Mouse (Mus musculus) bone marrow, adult 2 months (tissue): ENCODE results near the gene Lbx2. TPM values are rescaled to one million over a fixed set of nuclear protein-coding genes. Genes with fewer than 3 reads are reported as not detected.
A peak's percentile ranks its signal among the peaks of the same experiment; 100 is the strongest.

Experiments used
- H3K27ac ChIP-seq: fragments of 200-500 bp; 2 replicates; pipeline ENCODE4 v1.5.1; 2012; ENCODE audit warnings: low read depth, mild to moderate bottlenecking, control low read depth, inconsistent platforms, low read length; ENCODE audit not compliant: control insufficient read depth, poor library complexity, insufficient read depth
- H3K4me1 ChIP-seq: fragments of 200-500 bp; 2 replicates; pipeline ENCODE4 v1.6.1; 2011; ENCODE audit warnings: low read length; ENCODE audit not compliant: control insufficient read depth, insufficient read depth
- H3K4me3 ChIP-seq: fragments of 200-500 bp; replicated peaks from 2 replicates; pipeline ENCODE3; 2011; ENCODE audit warnings: mild to moderate bottlenecking, low read depth, low read length, control low read depth; ENCODE audit not compliant: control insufficient read depth
- CTCF ChIP-seq: fragments of 200-500 bp; IDR thresholded peaks from 2 replicates; pipeline ENCODE4 v1.5.1; 2011; ENCODE audit warnings: low read length, control low read depth; ENCODE audit not compliant: control insufficient read depth, insufficient read depth
- POLR2A ChIP-seq: fragments of 200-500 bp; IDR thresholded peaks from 2 replicates; pipeline ENCODE4 v1.6.1; 2011; ENCODE audit warnings: low read depth, mild to moderate bottlenecking, control low read depth, low read length, borderline replicate concordance; ENCODE audit not compliant: control insufficient read depth
- WGBS: fragments of 180-500 bp; shearing (Covaris S2); methylation state at CpG from one replicate; pipeline ENCODE4 v1.1.7; 2018; 5-methylcytosine and 5-hydroxymethylcytosine counted together
- polyA plus RNA-seq: library from polyadenylated mRNA; stranded (reverse); fragments of >200 nt; gene quantifications from 2 replicates; pipeline ENCODE4 v1.2.4, GENCODE M21; 2011; ENCODE audit warnings: low replicate concordance; ENCODE audit not compliant: missing spikeins, insufficient read depth, insufficient read length

The Lbx2 gene
- polyA plus RNA-seq, 1 experiment, result not detected

DNA sequence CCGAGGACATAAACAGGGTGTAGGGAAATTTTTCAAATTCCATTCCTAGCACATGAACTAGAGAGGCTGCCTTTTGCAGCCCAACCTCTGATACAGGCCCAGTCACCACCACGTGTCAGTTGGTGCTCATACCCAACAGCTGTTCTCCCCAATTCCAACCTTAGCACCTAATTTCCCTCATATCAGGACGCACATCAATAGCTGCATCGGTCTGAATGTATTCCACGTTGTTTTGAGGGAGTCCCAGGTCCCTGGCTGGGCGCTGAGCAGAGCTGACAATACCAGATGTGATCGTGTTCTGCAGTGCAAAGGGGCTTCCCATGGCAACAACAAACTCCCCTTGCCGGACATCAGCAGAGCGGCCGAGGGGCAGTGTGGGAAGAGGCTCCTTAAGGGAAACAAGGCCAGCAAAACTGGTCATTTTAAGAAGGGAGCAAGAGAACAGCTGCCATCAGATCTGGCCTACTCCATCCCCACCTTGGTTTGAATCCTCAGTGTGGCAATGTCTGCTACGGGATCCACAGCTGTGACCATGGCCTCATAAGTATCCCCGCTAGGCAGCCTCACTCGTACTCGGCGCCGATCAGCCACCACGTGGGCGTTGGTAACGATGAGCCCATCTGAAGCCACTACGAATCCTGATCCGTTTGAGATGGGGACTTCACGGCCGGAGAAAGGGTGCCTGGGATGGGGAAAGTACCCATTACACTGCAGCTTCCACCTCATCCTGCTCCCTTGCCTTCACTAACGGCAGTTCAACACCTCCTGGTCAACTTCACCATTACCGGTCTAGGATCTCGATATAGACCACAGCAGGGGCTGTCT, 32.8 kb upstream of the Lbx2 start:
- peak overlapping the region; percentile 94 for H3K27ac ChIP-seq
- 4% methylated on average over 26 of the region's 26 CpGs for WGBS
- H3K4me1 ChIP-seq, result peaks cover 3% of the 10 kb centered on the region; the same call in 1 of the 2 replicates

GRCm38 (mm10) chr6:83054074-83054851, 31.9 kb upstream of the Lbx2 start, which contains the start of gene Aup1:
Gene Aup1 (plus strand): TSS chr6:83054521.
- Histone ChIP-seq H3K4me3 (peak within 1 kb of the TSS; percentile 74), H3K27ac (peak within 1 kb of the TSS; percentile 94), H3K4me1 (peaks cover 3% of the 10 kb centered on the region; the same call in 1 of the 2 replicates)
- WGBS, result under 1% methylated on average over 64 of the region's 64 CpGs
- no peak for TF ChIP-seq CTCF
- peak; percentile 65 for TF ChIP-seq POLR2A

More for the DNA sequence above, 32.8 kb upstream of the Lbx2 start:
- peak overlapping the region; percentile 74 for H3K4me3 ChIP-seq
- no peak for TF ChIP-seq POLR2A
- TF ChIP-seq CTCF, result no peak

GRCm38 (mm10) chr6:83054871-83055431, 31.2 kb upstream of the Lbx2 start, which contains the start of gene Htra2:
Gene Htra2 (minus strand): TSS chr6:83055273.
- under 1% methylated on average over 50 of the region's 50 CpGs for WGBS
- Histone ChIP-seq H3K4me1 (peaks cover 3% of the 10 kb centered on the region; the same call in 1 of the 2 replicates), H3K27ac (peak within 1 kb of the TSS; percentile 94), H3K4me3 (peak within 1 kb of the TSS; percentile 74)
- TF ChIP-seq CTCF, result peak; percentile 41; the same call in 1 of the 2 replicates
- no peak; the same call in 1 of the 2 replicates for TF ChIP-seq POLR2A

- WGBS, result 90% methylated on average over 3 of the region's 3 CpGs
- TF ChIP-seq POLR2A (no peak), CTCF (no peak)
- no peak within 1 kb of the TSS for H3K27ac ChIP-seq
Observed at GRCm38 (mm10) chr6:83057790-83058189, 28.4 kb upstream of the Lbx2 start, which contains the start of gene Dqx1. Gene Dqx1 (plus strand): TSS chr6:83057844.

GRCm38 (mm10) chr6:83058725-83059124, 27.4 kb upstream of the Lbx2 start:
- Histone ChIP-seq H3K27ac (no peak overlapping the region), H3K4me3 (no peak overlapping the region), H3K4me1 (no peaks in the 10 kb centered on the region)
- 84% methylated on average over 2 of the region's 2 CpGs for WGBS
- no peak for TF ChIP-seq CTCF
- TF ChIP-seq POLR2A, result no peak

More at GRCm38 (mm10) chr6:83057790-83058189, 28.4 kb upstream of the Lbx2 start, which contains the start of gene Dqx1:
- H3K4me1 ChIP-seq, result peaks cover 3% of the 10 kb centered on the region; the same call in 1 of the 2 replicates
- H3K4me3 ChIP-seq, result no peak within 1 kb of the TSS

DNA sequence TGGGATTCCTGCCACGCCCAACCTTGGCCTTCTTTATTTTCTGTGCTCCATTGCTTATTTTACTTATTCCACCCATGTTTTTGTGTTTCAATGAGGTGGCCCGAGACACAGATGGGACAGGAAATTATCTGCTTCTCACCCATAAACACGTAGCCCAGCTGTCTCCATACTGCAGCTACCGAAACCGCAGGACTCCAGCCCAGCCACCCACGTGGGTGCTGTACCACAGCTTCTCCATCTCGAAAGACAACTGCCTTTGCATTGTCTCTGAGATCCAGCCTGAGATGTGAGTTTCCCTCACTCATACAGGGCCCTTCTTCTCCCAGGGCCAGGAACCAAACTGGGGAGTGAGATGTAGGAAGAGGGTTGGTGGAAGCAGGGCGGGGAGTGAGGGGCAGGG, 20.2 kb upstream of the Lbx2 start:
- Histone ChIP-seq H3K27ac (no peak overlapping the region), H3K4me1 (no peaks in the 10 kb centered on the region), H3K4me3 (no peak overlapping the region)
- WGBS, result 43% methylated on average over 8 of the region's 8 CpGs
- TF ChIP-seq POLR2A (no peak), CTCF (no peak)

- Histone ChIP-seq H3K4me3 (no peak overlapping the region), H3K27ac (no peak overlapping the region), H3K4me1 (no peaks in the 10 kb centered on the region)
- WGBS, result 32% methylated on average over 6 of the region's 6 CpGs
- no peak for TF ChIP-seq POLR2A
- no peak for TF ChIP-seq CTCF
Observed at GRCm38 (mm10) chr6:83066441-83066840, 19.7 kb upstream of the Lbx2 start.
